In genomic region chr17:25114908-25115645, GRCm38 (mm10) we compare ENCODE assay signal across 8 mouse cellular contexts. TPM values are rescaled to one million over a fixed set of nuclear protein-coding genes. Genes with fewer than 3 reads are reported as not detected.
A peak's percentile ranks its signal among the peaks of the same experiment; 100 is the strongest.
DNase-seq lines count a peak whose midpoint lies in the region; ATAC-seq and TF ChIP-seq lines count a peak whose summit lies in the region.

No protein-coding gene starts in this region.

- TF ChIP-seq EP300 in MEL (IDR thresholded peaks at IDR 0.05; ENCODE audit: low read depth in 1 of 2, low read length in 2 of 2), result no peak

- H3K27me3 ChIP-seq in kidney, embryonic 16.5 days (ENCODE audit: insufficient read depth, low read length), result no peaks in the 10 kb centered on the region
- no peaks in the 10 kb centered on the region; a peak in 1 of 4 replicates for H3K27me3 ChIP-seq in MEL (ENCODE audit: control insufficient read depth in 1 of 2, insufficient read depth in 2 of 2, low read length in 2 of 2)
- H3K27me3 ChIP-seq in forebrain, embryonic 11.5 days (ENCODE audit: control insufficient read depth, insufficient read depth, low read length), result no peaks in the 10 kb centered on the region
- no peaks in the 10 kb centered on the region for H3K27me3 ChIP-seq in midbrain, embryonic 16.5 days (ENCODE audit: control insufficient read depth, insufficient read depth, low read depth, low read length)

- H3K27ac ChIP-seq in kidney, embryonic 16.5 days (ENCODE audit: low read length), result peak overlapping the region; percentile 90
- peak overlapping the region; percentile 88 for H3K27ac ChIP-seq in MEL (ENCODE audit: control insufficient read depth, low read depth, low read length)
- peak overlapping the region; percentile 68; the same call in 1 of the 2 replicates for H3K27ac ChIP-seq in forebrain, embryonic 11.5 days (ENCODE audit: low read depth, low read length)
- H3K27ac ChIP-seq in midbrain, embryonic 16.5 days (ENCODE audit: low read length), result peak overlapping the region; percentile 87

- no peak for TF ChIP-seq CTCF in MEL (IDR thresholded peaks at IDR 0.05 in 2 of 3, conservative IDR thresholded peaks at IDR 0.05 in 1 of 3; ENCODE audit: control insufficient read depth in 1 of 3, insufficient read depth in 1 of 3, low read depth in 2 of 3, low read length in 3 of 3, poor library complexity in 1 of 3, severe bottlenecking in 1 of 3)

- no peak for TF ChIP-seq RAD21 in MEL (IDR thresholded peaks at IDR 0.05; ENCODE audit: low read depth, low read length)

- DNase-seq in kidney, adult 18-20 months, result no peak
- DNase-seq in MEL (ENCODE audit: low read depth, low spot score), result peak; percentile 82
- no peak for DNase-seq in forebrain, embryonic 11.5 days (ENCODE audit: low spot score)
- DNase-seq in kidney, postnatal 10 days, result peak; percentile 61
- DNase-seq in layer of hippocampus, adult 8-10 months (ENCODE audit: low spot score in 2 of 2), result no peak
- DNase-seq in layer of hippocampus, adult 9-11 months, result no peak

- H3K4me3 ChIP-seq in kidney, embryonic 16.5 days (ENCODE audit: low read length), result peak overlapping the region; percentile 62
- H3K4me3 ChIP-seq in MEL (ENCODE audit: control insufficient read depth in 1 of 2, insufficient read depth in 1 of 2, low read depth in 2 of 2, low read length in 2 of 2), result peak overlapping the region; percentile 77 to 85
- peak overlapping the region; percentile 54 for H3K4me3 ChIP-seq in forebrain, embryonic 11.5 days (ENCODE audit: low read depth, low read length)
- peak overlapping the region; percentile 48 for H3K4me3 ChIP-seq in midbrain, embryonic 16.5 days (ENCODE audit: low read depth, low read length)

- ATAC-seq in kidney, embryonic 16.5 days (ENCODE audit: low FRiP score, low TSS enrichment), result peak; percentile 70
- no peak for ATAC-seq in forebrain, embryonic 11.5 days (replicated peaks; ENCODE audit: low FRiP score)
- ATAC-seq in midbrain, embryonic 16.5 days, result no peak; the same call in 1 of the 2 replicates

- no peak; a peak in 1 of 4 replicates for TF ChIP-seq POLR2A in MEL (IDR thresholded peaks at IDR 0.05; ENCODE audit: control insufficient read depth in 1 of 2, insufficient read depth in 1 of 2, low read depth in 1 of 2, low read length in 2 of 2, poor library complexity in 1 of 2)

- no peaks in the 10 kb centered on the region for H3K9me3 ChIP-seq in kidney, embryonic 16.5 days (ENCODE audit: low read length)
- H3K9me3 ChIP-seq in MEL (replicated peaks; ENCODE audit: insufficient read depth, low read length), result no peaks in the 10 kb centered on the region
- no peaks in the 10 kb centered on the region for H3K9me3 ChIP-seq in forebrain, embryonic 11.5 days (ENCODE audit: control insufficient read depth, low read length)
- no peaks in the 10 kb centered on the region for H3K9me3 ChIP-seq in midbrain, embryonic 16.5 days (replicated peaks; ENCODE audit: control insufficient read depth, low read length, poor library complexity, severe bottlenecking)

- H3K79me2 ChIP-seq in MEL (ENCODE audit: control insufficient read depth, insufficient read depth, low read length, poor library complexity), result peaks cover 11% of the 10 kb centered on the region

- peak overlapping the region; percentile 74 for H3K9ac ChIP-seq in kidney, embryonic 16.5 days (replicated peaks; ENCODE audit: low read length)
- peak overlapping the region; percentile 87 for H3K9ac ChIP-seq in MEL (ENCODE audit: control insufficient read depth, low read depth, low read length, poor library complexity, severe bottlenecking)
- peak overlapping the region; percentile 84 for H3K9ac ChIP-seq in forebrain, embryonic 11.5 days (ENCODE audit: low read length)
- H3K9ac ChIP-seq in midbrain, embryonic 16.5 days (ENCODE audit: low read depth, low read length), result peak overlapping the region; percentile 65

- 7% methylated on average over 23 of the region's 23 CpGs for WGBS in kidney, embryonic 16.5 days
- WGBS in forebrain, embryonic 11.5 days, result 11% methylated on average over 23 of the region's 23 CpGs
- WGBS in midbrain, embryonic 16.5 days, result 11% methylated on average over 23 of the region's 23 CpGs

- H3K36me3 ChIP-seq in kidney, embryonic 16.5 days (ENCODE audit: insufficient read depth, low read length), result peaks cover 22% of the 10 kb centered on the region
- peaks cover 2 to 4% of the 10 kb centered on the region in 2 experiments; a peak in 2 of 4 replicates for H3K36me3 ChIP-seq in MEL (ENCODE audit: control insufficient read depth in 1 of 2, insufficient read depth in 2 of 2, low read length in 2 of 2)
- H3K36me3 ChIP-seq in forebrain, embryonic 11.5 days (ENCODE audit: control insufficient read depth, insufficient read depth, low read length), result no peaks in the 10 kb centered on the region
- peaks cover 3% of the 10 kb centered on the region; the same call in 1 of the 2 replicates for H3K36me3 ChIP-seq in midbrain, embryonic 16.5 days (ENCODE audit: control insufficient read depth, insufficient read depth, low read length)

- H3K4me1 ChIP-seq in kidney, embryonic 16.5 days (ENCODE audit: insufficient read depth, low read length), result peaks cover 19% of the 10 kb centered on the region
- H3K4me1 ChIP-seq in MEL (ENCODE audit: control insufficient read depth in 1 of 2, insufficient read depth in 2 of 2, low read length in 2 of 2), result peaks cover 0 to 13% of the 10 kb centered on the region in 2 experiments; a peak in 2 of 4 replicates
- peaks cover 2% of the 10 kb centered on the region; the same call in 1 of the 2 replicates for H3K4me1 ChIP-seq in forebrain, embryonic 11.5 days (replicated peaks; ENCODE audit: control insufficient read depth, insufficient read depth, low read length)
- H3K4me1 ChIP-seq in midbrain, embryonic 16.5 days (ENCODE audit: control insufficient read depth, insufficient read depth, low read length), result peaks cover 9% of the 10 kb centered on the region

- peak overlapping the region; percentile 82 for H3K4me2 ChIP-seq in kidney, embryonic 16.5 days (replicated peaks; ENCODE audit: low read depth, low read length)
- H3K4me2 ChIP-seq in forebrain, embryonic 11.5 days (ENCODE audit: low read depth, low read length, severe bottlenecking), result peak overlapping the region; percentile 99
- peak overlapping the region; percentile 98 for H3K4me2 ChIP-seq in midbrain, embryonic 16.5 days (ENCODE audit: low read length)

TF ChIP-seq in MEL, 35 proteins besides CTCF, POLR2A, EP300 and RAD21 (continues in another document):
- TF ChIP-seq GABPA (IDR thresholded peaks at IDR 0.05; ENCODE audit: low read depth, low read length) (no peak), ELF1 (IDR thresholded peaks at IDR 0.05; ENCODE audit: low read depth, low read length) (peak; percentile 86), POLR2AphosphoS5 (IDR thresholded peaks at IDR 0.05; ENCODE audit: borderline replicate concordance, low read depth, low read length) (no peak), NRF1 (IDR thresholded peaks at IDR 0.05; ENCODE audit: insufficient read depth, low read depth, low read length, poor library complexity, severe bottlenecking) (peak; percentile 47; the same call in 1 of the 2 replicates)

RNA-seq across cellular contexts. Expression of gene Telo2, which starts 0.7 kb away (rescaled TPM):
- polyA plus RNA-seq in kidney, embryonic 16.5 days (2015; fragmentation: Nextera tagmentation; extraction: Ambion mirVana), result 49.5 and 53.4 TPM in 2 replicates
- total RNA-seq in MEL (2012; rRNA removed), result 15.3 and 20.0 TPM in 2 replicates
- polyA plus RNA-seq in MEL (2012; ENCODE audit: insufficient read depth in 1 of 2, insufficient read length in 2 of 2, low read depth in 1 of 2, low replicate concordance in 2 of 2, missing spikeins in 1 of 2), result 10 to 100 TPM in 1 of 2 experiments, not detected in 1; 20.9 TPM
- polyA plus RNA-seq in forebrain, embryonic 11.5 days (2014; fragmentation: Nextera tagmentation; extraction: Ambion mirVana), result 41.2 and 45.4 TPM in 2 replicates
- 51.9 and 53.4 TPM in 2 replicates for polyA plus RNA-seq in midbrain, embryonic 16.5 days (2015; fragmentation: Nextera tagmentation; extraction: Ambion mirVana)
- 10 to 100 TPM; 32.8 to 38.7 (median 36.8) TPM for total RNA-seq in layer of hippocampus, adult 8-10 months (2022)

RNA-seq across cellular contexts. Expression of gene Ptx4, which starts 5.5 kb away (rescaled TPM):
- not detected in 2 replicates for polyA plus RNA-seq in kidney, embryonic 16.5 days (2015; fragmentation: Nextera tagmentation; extraction: Ambion mirVana)
- total RNA-seq in MEL (2012; rRNA removed), result not detected in 2 replicates
- polyA plus RNA-seq in MEL (2012; ENCODE audit: insufficient read depth in 1 of 2, insufficient read length in 2 of 2, low read depth in 1 of 2, low replicate concordance in 2 of 2, missing spikeins in 1 of 2), result not detected
- polyA plus RNA-seq in forebrain, embryonic 11.5 days (2014; fragmentation: Nextera tagmentation; extraction: Ambion mirVana), result 0.12 TPM in 1 of 2 replicates, not detected in the other
- 0.38 TPM in 1 of 2 replicates, not detected in the other for polyA plus RNA-seq in midbrain, embryonic 16.5 days (2015; fragmentation: Nextera tagmentation; extraction: Ambion mirVana)
- total RNA-seq in layer of hippocampus, adult 8-10 months (2022), result 1 to 10 TPM in 3 of 4 experiments, under 1 TPM in 1; 0.89 to 3.9 (median 1.8) TPM

RNA-seq across cellular contexts. Expression of gene Clcn7, which starts 18.1 kb away (rescaled TPM):
- 23.2 and 26.8 TPM in 2 replicates for polyA plus RNA-seq in kidney, embryonic 16.5 days (2015; fragmentation: Nextera tagmentation; extraction: Ambion mirVana)
- 9.8 and 10.9 TPM in 2 replicates for total RNA-seq in MEL (2012; rRNA removed)
- polyA plus RNA-seq in MEL (2012; ENCODE audit: insufficient read depth in 1 of 2, insufficient read length in 2 of 2, low read depth in 1 of 2, low replicate concordance in 2 of 2, missing spikeins in 1 of 2), result 10 to 100 TPM in 1 of 2 experiments, not detected in 1; 16.4 TPM
- polyA plus RNA-seq in forebrain, embryonic 11.5 days (2014; fragmentation: Nextera tagmentation; extraction: Ambion mirVana), result 24.2 and 25.4 TPM in 2 replicates
- 33.6 and 36.1 TPM in 2 replicates for polyA plus RNA-seq in midbrain, embryonic 16.5 days (2015; fragmentation: Nextera tagmentation; extraction: Ambion mirVana)
- total RNA-seq in layer of hippocampus, adult 8-10 months (2022), result 10 to 100 TPM; 54.7 to 61.5 (median 58.9) TPM

RNA-seq across cellular contexts. Expression of gene Tmem204, which starts 31.7 kb away (rescaled TPM):
- polyA plus RNA-seq in kidney, embryonic 16.5 days (2015; fragmentation: Nextera tagmentation; extraction: Ambion mirVana), result 34.4 and 44.7 TPM in 2 replicates
- total RNA-seq in MEL (2012; rRNA removed), result not detected in 2 replicates
- under 1 TPM in 1 of 2 experiments, not detected in 1; 0.10 TPM for polyA plus RNA-seq in MEL (2012; ENCODE audit: insufficient read depth in 1 of 2, insufficient read length in 2 of 2, low read depth in 1 of 2, low replicate concordance in 2 of 2, missing spikeins in 1 of 2)
- 9.8 and 13.2 TPM in 2 replicates for polyA plus RNA-seq in forebrain, embryonic 11.5 days (2014; fragmentation: Nextera tagmentation; extraction: Ambion mirVana)
- 10.3 and 11.1 TPM in 2 replicates for polyA plus RNA-seq in midbrain, embryonic 16.5 days (2015; fragmentation: Nextera tagmentation; extraction: Ambion mirVana)
- 1 to 10 TPM; 7.4 to 9.3 (median 8.1) TPM for total RNA-seq in layer of hippocampus, adult 8-10 months (2022)

RNA-seq across cellular contexts. Expression of gene Ccdc154, which starts 47.2 kb away (rescaled TPM):
- not detected in 2 replicates for polyA plus RNA-seq in kidney, embryonic 16.5 days (2015; fragmentation: Nextera tagmentation; extraction: Ambion mirVana)
- 0.10 and 0.12 TPM in 2 replicates for total RNA-seq in MEL (2012; rRNA removed)
- under 1 TPM in 1 of 2 experiments, not detected in 1; 0.19 TPM for polyA plus RNA-seq in MEL (2012; ENCODE audit: insufficient read depth in 1 of 2, insufficient read length in 2 of 2, low read depth in 1 of 2, low replicate concordance in 2 of 2, missing spikeins in 1 of 2)
- polyA plus RNA-seq in forebrain, embryonic 11.5 days (2014; fragmentation: Nextera tagmentation; extraction: Ambion mirVana), result 0.08 TPM in 1 of 2 replicates, not detected in the other
- not detected in 2 replicates for polyA plus RNA-seq in midbrain, embryonic 16.5 days (2015; fragmentation: Nextera tagmentation; extraction: Ambion mirVana)
- total RNA-seq in layer of hippocampus, adult 8-10 months (2022), result under 1 TPM in 1 of 4 experiments, not detected in 3; 0.18 TPM

Comparison
In these comparisons a context has a peak if more than half of its experiments do, and no peak if none do; other contexts are left out.
1. DNase-seq: peak in MEL (single experiment) and kidney, postnatal 10 days (single experiment); none in kidney, adult 18-20 months (single experiment), forebrain, embryonic 11.5 days (single experiment), layer of hippocampus, adult 8-10 months (0 of 2) and layer of hippocampus, adult 9-11 months (single experiment).
2. Peak in every context shown above with its lines, with median percentiles within 50 percentile points of each other: H3K27ac ChIP-seq, H3K4me2 ChIP-seq, H3K4me3 ChIP-seq and H3K9ac ChIP-seq.